Mouse (Mus musculus) heart, embryonic 14.5 days (tissue): ENCODE measurements at regions not wholly inside any gene's neighbourhood (a gene's known extent, or its start where the extent isn't known, plus 50 kb on each side); places are given as distances from the start of the nearest gene placed in this dataset.
A peak's percentile ranks its signal among the peaks of the same experiment; 100 is the strongest.

Experiments used
- ATAC-seq: fragments of 200-750 bp; cut with Nextera tagmentation; 2 replicates; pipeline ENCODE4 v1.8.0; 2017; ENCODE audit warnings: low read depth, moderate TSS enrichment; ENCODE audit not compliant: insufficient number of reproducible peaks, insufficient read depth, low FRiP score
- H3K27ac ChIP-seq, 2 experiments: fragments of 200-500 bp in 1 of 2; fragments of 300-500 bp in 1 of 2; sonication (generic) in 1 of 2; replicated peaks in 1 of 2; 2 replicates each; pipeline ENCODE4 v1.5.1; 2012 to 2014; ENCODE audit warnings: low read depth in 2 of 2, low read length in 2 of 2, control low read depth in 1 of 2, mild to moderate bottlenecking in 1 of 2, mixed read lengths in 1 of 2; ENCODE audit not compliant: control insufficient read depth in 1 of 2, insufficient read depth in 1 of 2
- H3K27me3 ChIP-seq: fragments of 300-500 bp; sonication (generic); 2 replicates; pipeline ENCODE4 v1.6.1; 2014; ENCODE audit warnings: mild to moderate bottlenecking, low read length, control low read depth; ENCODE audit not compliant: control insufficient read depth, insufficient read depth
- H3K36me3 ChIP-seq: fragments of 300-500 bp; sonication (generic); 2 replicates; pipeline ENCODE4 v1.6.1; 2014; ENCODE audit warnings: mild to moderate bottlenecking, control low read depth, low read length, mixed read lengths; ENCODE audit not compliant: control insufficient read depth, insufficient read depth
- H3K4me1 ChIP-seq, 2 experiments: fragments of 200-500 bp in 1 of 2; fragments of 300-500 bp in 1 of 2; sonication (generic) in 1 of 2; 2 replicates each; pipeline ENCODE4 v1.6.1; 2012 to 2014; ENCODE audit warnings: low read length in 2 of 2, control low read depth in 1 of 2, mixed read lengths in 1 of 2; ENCODE audit not compliant: control insufficient read depth in 2 of 2, insufficient read depth in 2 of 2
- H3K4me2 ChIP-seq: fragments of 300-500 bp; sonication (generic); 2 replicates; pipeline ENCODE4 v1.6.1; 2014; ENCODE audit warnings: mild to moderate bottlenecking, low read length
- H3K4me3 ChIP-seq, 2 experiments: fragments of 200-500 bp in 1 of 2; fragments of 300-500 bp in 1 of 2; sonication (generic) in 1 of 2; 2 replicates each; pipeline ENCODE4 v1.5.1; 2012 to 2014; ENCODE audit warnings: low read length in 2 of 2, mild to moderate bottlenecking in 2 of 2, control low read depth in 1 of 2, low read depth in 1 of 2, moderate library complexity in 1 of 2; ENCODE audit not compliant: control insufficient read depth in 1 of 2, insufficient read depth in 1 of 2
- H3K9ac ChIP-seq: fragments of 300-500 bp; sonication (generic); 2 replicates; pipeline ENCODE4 v1.6.1; 2014; ENCODE audit warnings: mild to moderate bottlenecking, low read length
- H3K9me3 ChIP-seq: fragments of 300-500 bp; sonication (generic); 2 replicates; pipeline ENCODE4 v1.6.1; 2016; ENCODE audit warnings: low read length, control low read depth; ENCODE audit not compliant: control insufficient read depth
- WGBS: fragments of 180-500 bp; shearing (Covaris S2); extraction: QIAGEN DNeasy Blood & Tissue Kit; methylation state at CpG from one replicate; pipeline ENCODE4 v1.1.7; 2014; 5-methylcytosine and 5-hydroxymethylcytosine counted together

GRCm38 (mm10) chr10:8983347-8983746, 97.5 kb upstream of the Sash1 start:
- no peak overlapping the region for H3K9ac ChIP-seq
- H3K27ac ChIP-seq = no peak overlapping the region
- H3K4me3 ChIP-seq = no peak overlapping the region
- 79% methylated on average over 4 of the region's 4 CpGs for WGBS
- H3K4me1 ChIP-seq = no peaks in the 10 kb centered on the region
- no peak for ATAC-seq
- H3K9me3 ChIP-seq = no peaks in the 10 kb centered on the region
- no peaks in the 10 kb centered on the region for H3K27me3 ChIP-seq
- no peaks in the 10 kb centered on the region for H3K36me3 ChIP-seq
- H3K4me2 ChIP-seq = no peak overlapping the region

GRCm38 (mm10) chr10:8980568-8980967, 94.7 kb upstream of the Sash1 start:
- Histone ChIP-seq H3K9me3 (no peaks in the 10 kb centered on the region), H3K27ac (no peak overlapping the region), H3K36me3 (no peaks in the 10 kb centered on the region), H3K4me2 (no peak overlapping the region), H3K27me3 (no peaks in the 10 kb centered on the region), H3K4me3 (no peak overlapping the region), H3K4me1 (no peaks in the 10 kb centered on the region), H3K9ac (no peak overlapping the region)
- WGBS = 87% methylated on average over 1 of the region's 1 CpGs
- no peak for ATAC-seq

GRCm38 (mm10) chr10:8978595-8978994, 92.7 kb upstream of the Sash1 start:
- no peak overlapping the region for H3K4me2 ChIP-seq
- H3K9ac ChIP-seq = no peak overlapping the region
- no peaks in the 10 kb centered on the region for H3K36me3 ChIP-seq
- H3K4me3 ChIP-seq = no peak overlapping the region
- ATAC-seq = no peak
- 91% methylated on average over 3 of the region's 3 CpGs for WGBS
- no peak overlapping the region for H3K27ac ChIP-seq
- H3K9me3 ChIP-seq = no peaks in the 10 kb centered on the region
- H3K4me1 ChIP-seq = no peaks in the 10 kb centered on the region
- no peaks in the 10 kb centered on the region for H3K27me3 ChIP-seq

- Histone ChIP-seq H3K4me2 (no peak overlapping the region), H3K4me1 (peaks cover 4% of the 10 kb centered on the region in 2 experiments), H3K27ac (no peak overlapping the region), H3K9me3 (no peaks in the 10 kb centered on the region), H3K4me3 (no peak overlapping the region), H3K36me3 (no peaks in the 10 kb centered on the region), H3K27me3 (no peaks in the 10 kb centered on the region), H3K9ac (no peak overlapping the region)
- no peak for ATAC-seq
- 23% methylated on average over 1 of the region's 1 CpGs for WGBS
These were observed 88.1 kb upstream of the Sash1 start for GRCm38 (mm10) chr10:8973934-8974333.

- no peaks in the 10 kb centered on the region for H3K36me3 ChIP-seq
- 51% methylated on average over 8 of the region's 8 CpGs for WGBS
- no peak overlapping the region for H3K4me2 ChIP-seq
- no peak; the same call in 1 of the 2 replicates for ATAC-seq
- no peaks in the 10 kb centered on the region for H3K27me3 ChIP-seq
- H3K9me3 ChIP-seq = no peaks in the 10 kb centered on the region
- no peak overlapping the region for H3K27ac ChIP-seq
- H3K4me1 ChIP-seq = peaks cover 13 to 14% of the 10 kb centered on the region in 2 experiments
- no peak overlapping the region for H3K4me3 ChIP-seq
- H3K9ac ChIP-seq = no peak overlapping the region
These were observed 87.1 kb upstream of the Sash1 start for GRCm38 (mm10) chr10:8972789-8973551.

GRCm38 (mm10) chr10:8970807-8971206, 84.9 kb upstream of the Sash1 start:
- Histone ChIP-seq H3K4me1 (peaks cover 13 to 15% of the 10 kb centered on the region in 2 experiments), H3K4me3 (no peak overlapping the region), H3K27ac (no peak overlapping the region), H3K36me3 (no peaks in the 10 kb centered on the region), H3K9ac (no peak overlapping the region), H3K9me3 (no peaks in the 10 kb centered on the region), H3K27me3 (no peaks in the 10 kb centered on the region), H3K4me2 (no peak overlapping the region)
- ATAC-seq = no peak
- WGBS = 79% methylated on average over 3 of the region's 3 CpGs

- Histone ChIP-seq H3K9ac (no peak overlapping the region), H3K4me1 (peaks cover 13 to 15% of the 10 kb centered on the region in 2 experiments), H3K4me2 (no peak overlapping the region), H3K9me3 (no peaks in the 10 kb centered on the region), H3K27ac (peak overlapping the region; percentile 19 to 47; a peak in 3 of 4 replicates), H3K36me3 (no peaks in the 10 kb centered on the region), H3K4me3 (no peak overlapping the region), H3K27me3 (no peaks in the 10 kb centered on the region)
- ATAC-seq = no peak
These were observed 83.7 kb upstream of the Sash1 start for GRCm38 (mm10) chr10:8969586-8969985.

- WGBS = 55% methylated on average over 5 of the region's 5 CpGs
- H3K9ac ChIP-seq = no peak overlapping the region
- peak overlapping the region in 1 of 2 experiments; percentile 19; a peak in 3 of 4 replicates for H3K27ac ChIP-seq
- no peaks in the 10 kb centered on the region for H3K9me3 ChIP-seq
- no peak for ATAC-seq
- H3K4me2 ChIP-seq = no peak overlapping the region
- H3K27me3 ChIP-seq = no peaks in the 10 kb centered on the region
- H3K4me3 ChIP-seq = no peak overlapping the region
- H3K4me1 ChIP-seq = peaks cover 13 to 15% of the 10 kb centered on the region in 2 experiments
- no peaks in the 10 kb centered on the region for H3K36me3 ChIP-seq
These were observed 83.1 kb upstream of the Sash1 start for GRCm38 (mm10) chr10:8969016-8969415.
